Mouse (Mus musculus) urinary bladder, postnatal 14 days (tissue): ENCODE data around the gene Tmem94.

ENCODE experiments used
- DNase-seq: peaks from one replicate; pipeline ENCODE4 v3.0.0; 2021; ENCODE audit warnings: low spot score

The Tmem94 gene

GRCm38 (mm10) chr11:115808696-115809310, 43.6 kb downstream of the Tmem94 start:
- peak; percentile 34 for DNase-seq

DNA sequence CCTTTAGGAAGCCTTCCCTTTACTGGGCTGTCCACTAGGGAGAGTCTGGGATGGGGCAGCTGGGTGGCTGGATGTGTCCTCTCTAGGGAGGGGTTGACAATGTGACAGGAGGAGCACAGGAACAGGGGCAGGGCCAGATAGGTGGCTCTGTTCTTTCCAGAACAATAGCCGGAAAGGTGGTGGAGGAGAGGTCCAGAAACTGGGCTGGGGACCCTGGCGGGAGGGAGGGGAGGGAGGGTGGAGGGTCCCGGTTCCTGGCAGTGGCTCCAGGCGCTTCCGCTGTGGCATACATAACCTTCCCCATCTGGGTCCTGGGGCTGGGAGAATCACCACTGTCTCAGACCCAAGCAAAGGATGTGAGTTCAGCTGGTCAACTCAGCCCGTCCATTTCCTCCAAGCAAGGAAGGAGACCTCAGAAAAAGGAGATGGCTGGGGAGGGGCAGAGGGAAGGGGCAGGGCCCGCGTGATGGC, 44.1 kb downstream of the Tmem94 start:
- DNase-seq: no peak

- DNase-seq: peak; percentile 68
These were observed 45.1 kb downstream of the Tmem94 start for GRCm38 (mm10) chr11:115810377-115810776.

DNA sequence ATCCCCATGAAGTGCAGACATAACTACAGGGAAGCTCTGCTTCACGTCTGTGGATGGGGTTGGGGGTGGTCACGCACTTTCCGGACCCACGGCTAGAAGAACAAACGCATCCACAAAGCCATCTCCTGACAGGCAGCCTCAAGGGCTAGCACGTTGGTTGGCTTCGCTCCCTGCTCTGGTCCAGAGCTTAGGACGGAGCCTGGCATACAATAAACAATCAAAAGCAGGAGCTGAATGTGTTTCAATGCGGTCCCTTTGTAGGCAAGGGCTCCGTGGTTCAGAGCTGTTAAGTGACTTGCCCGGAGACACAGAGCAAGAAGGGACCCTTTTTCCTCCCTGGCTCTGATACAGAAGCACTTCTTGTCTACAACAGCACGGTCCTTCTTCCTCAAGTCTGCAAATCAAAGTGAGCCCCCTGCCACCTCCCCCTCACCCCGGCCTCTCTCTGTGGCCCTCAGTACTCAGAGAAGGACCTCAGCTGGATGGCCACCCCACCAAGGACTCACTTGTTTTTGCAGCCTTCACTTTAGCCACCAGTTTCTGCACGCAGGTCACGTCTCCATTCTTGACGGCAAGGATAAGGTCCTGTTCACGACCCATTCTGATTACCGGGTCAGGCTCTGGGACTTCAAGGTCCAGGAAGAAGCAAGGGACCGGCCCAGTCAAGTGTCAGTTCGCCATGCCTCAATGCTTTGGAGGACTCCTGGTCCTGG, 46.3 kb downstream of the Tmem94 start:
- DNase-seq: no peak

DNA sequence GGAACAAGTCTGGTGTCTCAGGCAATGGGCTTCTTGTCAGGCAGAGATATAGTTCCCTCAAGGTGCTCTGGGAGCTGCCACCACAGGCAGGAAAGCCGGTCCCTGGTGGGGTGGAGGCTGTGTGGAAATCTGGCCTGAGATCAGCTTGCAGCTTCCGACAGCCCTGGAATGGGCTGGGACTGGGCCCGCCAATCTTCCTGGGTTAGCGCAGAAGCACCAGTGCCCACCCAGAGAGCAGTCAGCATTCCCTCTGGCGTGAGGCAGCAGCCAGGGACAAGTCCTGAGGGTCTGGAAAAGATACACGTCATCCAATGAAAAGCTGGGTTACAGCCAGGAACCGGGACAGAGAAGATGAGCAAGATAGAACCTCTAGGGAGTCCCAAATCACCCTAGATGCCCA, 46.9 kb downstream of the Tmem94 start:
- DNase-seq: no peak

- DNase-seq: no peak
These were observed 47.5 kb downstream of the Tmem94 start for GRCm38 (mm10) chr11:115812533-115813420.

DNA sequence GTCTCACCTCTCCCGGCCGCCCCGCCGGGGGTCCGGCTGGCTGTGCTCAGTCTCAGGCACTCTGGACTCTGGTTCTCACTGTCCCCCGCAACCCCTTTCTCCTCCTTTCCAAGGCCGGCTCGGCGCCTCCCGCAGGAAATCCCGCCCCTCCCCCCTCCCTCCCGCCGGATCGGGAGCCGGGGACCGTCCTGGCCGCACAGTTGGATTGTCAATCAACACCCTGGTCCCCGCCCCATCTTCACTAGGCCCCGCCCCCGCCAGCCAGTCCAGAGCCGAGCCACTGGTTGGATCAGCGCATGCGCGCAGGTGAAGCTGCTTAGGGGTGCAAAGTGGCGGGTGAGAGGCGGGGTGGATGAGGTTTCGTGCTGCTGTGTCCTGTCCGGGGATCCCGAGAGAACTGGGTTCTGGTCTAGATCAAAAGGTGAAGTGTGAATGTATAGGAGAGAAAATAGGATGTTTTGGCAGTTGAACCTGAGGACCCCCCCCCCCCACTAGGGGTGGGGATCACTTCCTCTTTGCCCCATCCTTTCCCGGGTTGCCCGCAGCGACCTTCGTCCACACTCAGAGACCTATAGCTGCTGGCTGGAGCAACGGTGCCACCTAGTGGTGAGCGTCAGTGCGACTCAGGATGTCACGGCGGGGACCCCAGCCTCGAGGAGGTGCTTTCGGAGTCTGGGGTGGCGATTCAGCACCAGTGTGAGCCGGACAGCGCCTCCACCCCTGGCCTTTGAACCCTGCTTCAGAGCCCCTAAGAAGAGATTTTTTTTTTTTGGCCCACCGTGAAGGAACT, 48.5 kb downstream of the Tmem94 start, which contains the start of gene Caskin2:
Gene Caskin2, minus strand, starts transcription at position 133 of the 790 bp plus-strand sequence.
- peak; percentile 98 for DNase-seq

- peak; percentile 90 for DNase-seq
These were observed 49.6 kb downstream of the Tmem94 start, which contains the start of gene Tsen54 for GRCm38 (mm10) chr11:115814605-115815450. Tsen54 (plus strand) TSS chr11:115814724.

DNA sequence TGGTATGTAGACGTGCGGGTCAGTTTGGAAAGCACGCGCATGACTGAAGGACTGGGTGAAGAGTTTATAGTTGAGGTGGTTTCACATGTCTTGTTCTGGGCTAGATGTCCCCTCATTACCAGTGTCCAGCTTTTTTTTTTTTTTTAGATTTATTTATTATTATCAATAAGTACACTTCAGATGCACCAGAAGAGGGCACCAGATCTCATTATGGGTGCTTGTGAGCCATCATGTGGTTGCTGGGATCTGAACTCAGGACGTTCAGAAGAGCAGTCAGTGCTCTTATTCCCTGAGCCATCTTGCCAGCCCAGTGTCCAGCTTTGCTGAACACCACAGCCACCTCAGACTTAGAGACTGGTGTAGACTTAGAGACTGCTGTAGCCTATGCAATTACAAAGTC, 52.1 kb downstream of the Tmem94 start:
- DNase-seq: no peak

GRCm38 (mm10) chr11:115819915-115820623, 54.8 kb downstream of the Tmem94 start:
- DNase-seq: no peak

DNA sequence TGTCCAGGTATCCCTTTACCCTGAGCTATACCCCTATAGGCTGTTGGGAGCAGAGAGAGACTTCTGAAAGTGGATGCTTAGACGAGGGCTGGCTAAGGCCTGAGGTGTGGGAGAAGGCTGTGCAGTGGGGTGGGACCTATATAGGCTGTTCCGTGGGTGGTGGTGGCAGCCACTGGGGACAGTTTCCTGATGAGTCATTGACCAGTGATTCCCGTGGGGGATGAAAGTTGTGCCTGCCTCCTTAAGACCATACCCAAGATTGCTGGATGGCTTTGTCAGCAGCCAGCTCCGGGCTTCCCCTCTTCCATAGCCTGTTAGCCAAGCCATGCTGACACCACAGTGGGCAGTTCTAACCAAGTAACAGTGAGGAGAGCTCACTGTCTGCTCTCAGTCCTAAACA, 55.8 kb downstream of the Tmem94 start:
- no peak for DNase-seq

DNA sequence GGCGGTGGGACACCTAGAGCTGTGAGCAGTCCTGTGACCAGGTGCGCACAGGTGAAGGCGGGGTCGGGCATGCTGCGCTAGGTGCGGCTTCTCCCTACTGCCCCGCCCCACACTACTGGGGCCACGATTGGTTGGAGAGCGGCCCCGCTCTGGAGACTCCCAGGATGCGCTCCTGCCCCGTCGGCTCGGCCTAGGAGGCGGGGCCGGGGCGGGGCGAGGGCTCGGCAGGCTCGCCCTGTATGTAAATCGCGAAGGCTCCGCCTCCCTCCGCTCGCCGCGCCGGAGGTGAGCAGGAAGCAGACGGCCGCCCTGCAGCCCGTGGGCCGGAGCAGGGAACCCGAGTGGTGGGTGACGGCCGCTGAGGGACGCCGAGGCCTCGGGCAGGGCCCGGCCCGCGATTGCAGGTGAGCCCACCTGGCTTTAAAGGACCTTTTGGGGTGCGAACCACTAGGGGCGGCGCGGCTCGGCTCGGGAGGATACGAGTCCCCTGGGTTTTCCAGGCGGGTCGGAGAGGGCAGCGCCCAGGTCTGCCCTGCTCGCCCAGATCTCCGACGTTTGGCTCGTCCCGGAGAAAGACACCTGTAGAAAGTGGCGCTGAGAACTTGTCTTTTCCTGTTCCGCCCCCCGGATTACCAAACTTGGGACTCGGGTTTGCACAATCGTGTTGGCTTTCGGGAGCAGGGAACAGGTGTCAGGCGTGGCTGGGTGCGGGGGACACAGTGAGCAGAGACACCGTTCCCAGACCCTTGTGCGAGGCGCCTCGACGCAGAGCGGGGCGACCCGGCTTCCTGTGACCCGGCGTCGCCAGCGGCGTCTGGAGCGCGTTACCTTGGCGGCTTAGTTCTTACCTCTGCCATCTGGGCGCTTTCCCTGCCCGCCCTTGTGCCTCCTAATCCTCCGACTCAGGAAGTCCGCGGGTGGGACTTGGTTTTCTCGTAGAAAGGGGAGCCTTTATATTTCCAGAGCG, 58.8 kb downstream of the Tmem94 start, which contains the start of gene Llgl2:
Gene Llgl2, plus strand, starts transcription at position 276 of the 967 bp plus-strand sequence.
- peak; percentile 93 for DNase-seq

DNA sequence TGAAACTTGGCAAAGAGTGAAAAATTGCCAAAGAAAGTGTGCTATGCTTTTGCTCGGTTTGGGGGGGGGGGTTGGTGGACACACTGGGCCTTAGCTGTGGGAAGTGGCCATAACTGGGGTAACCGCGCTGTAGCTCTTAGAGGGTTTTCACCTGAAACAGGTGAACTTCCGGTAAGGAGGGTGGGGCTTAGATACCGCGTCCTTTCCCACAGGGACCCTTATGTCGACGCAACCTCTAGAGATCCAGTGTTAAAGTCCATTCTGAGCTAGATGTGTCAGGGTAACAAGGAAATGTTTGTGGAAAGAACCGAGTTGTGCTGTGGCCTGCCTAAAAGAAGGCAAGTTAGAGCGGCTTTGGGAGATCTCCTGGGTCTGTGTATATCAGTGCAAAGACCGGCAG, 59.6 kb downstream of the Tmem94 start:
- no peak for DNase-seq

- no peak for DNase-seq
These were observed 61.3 kb downstream of the Tmem94 start for GRCm38 (mm10) chr11:115826487-115826886.

GRCm38 (mm10) chr11:115827624-115828023, 62.4 kb downstream of the Tmem94 start:
- no peak for DNase-seq

DNA sequence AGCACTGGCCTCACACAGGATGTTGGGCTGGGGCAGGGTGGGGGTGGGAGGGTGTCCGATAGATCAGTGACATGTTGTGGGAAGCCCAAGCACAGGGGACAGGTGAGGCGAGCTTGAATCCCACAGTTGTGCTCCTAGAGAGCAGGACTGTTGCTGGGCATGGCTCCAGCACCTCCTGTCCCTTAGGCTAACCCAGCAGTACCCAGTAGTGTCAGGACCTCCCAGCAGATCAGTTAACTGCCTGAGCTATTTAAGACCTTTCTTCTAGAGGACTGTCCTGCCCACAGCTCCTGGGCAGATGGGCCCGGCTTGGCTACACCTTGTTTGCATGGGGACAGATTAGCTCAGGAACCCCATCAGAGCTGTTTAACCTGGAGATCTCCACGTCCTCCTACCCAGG, 63.8 kb downstream of the Tmem94 start:
- DNase-seq: no peak

GRCm38 (mm10) chr11:115830550-115831325, 65.5 kb downstream of the Tmem94 start:
- no peak for DNase-seq

DNA sequence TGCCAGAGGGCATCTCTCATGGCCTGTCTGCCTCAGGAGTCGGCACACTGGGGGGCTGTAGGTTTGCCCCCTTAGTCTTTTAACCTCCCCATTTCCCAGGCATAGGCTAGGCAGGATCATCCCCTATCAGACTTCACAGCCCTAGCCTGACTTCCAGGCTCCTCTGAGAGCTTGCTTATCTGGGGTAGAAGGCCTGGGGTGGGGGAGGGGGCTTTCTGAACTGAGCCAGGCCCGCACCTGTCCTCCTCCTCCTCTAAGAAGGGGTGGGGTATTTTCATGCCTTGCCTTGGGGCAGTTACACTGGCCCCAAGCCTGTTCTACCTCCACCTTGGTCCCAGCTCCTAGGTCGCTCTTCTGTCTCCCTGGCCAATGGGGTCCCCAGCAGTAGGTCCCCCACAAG, 66.3 kb downstream of the Tmem94 start:
- no peak for DNase-seq
